Mouse (Mus musculus): ENCODE data around the gene Trmt112.

Trmt112 gene

DNA sequence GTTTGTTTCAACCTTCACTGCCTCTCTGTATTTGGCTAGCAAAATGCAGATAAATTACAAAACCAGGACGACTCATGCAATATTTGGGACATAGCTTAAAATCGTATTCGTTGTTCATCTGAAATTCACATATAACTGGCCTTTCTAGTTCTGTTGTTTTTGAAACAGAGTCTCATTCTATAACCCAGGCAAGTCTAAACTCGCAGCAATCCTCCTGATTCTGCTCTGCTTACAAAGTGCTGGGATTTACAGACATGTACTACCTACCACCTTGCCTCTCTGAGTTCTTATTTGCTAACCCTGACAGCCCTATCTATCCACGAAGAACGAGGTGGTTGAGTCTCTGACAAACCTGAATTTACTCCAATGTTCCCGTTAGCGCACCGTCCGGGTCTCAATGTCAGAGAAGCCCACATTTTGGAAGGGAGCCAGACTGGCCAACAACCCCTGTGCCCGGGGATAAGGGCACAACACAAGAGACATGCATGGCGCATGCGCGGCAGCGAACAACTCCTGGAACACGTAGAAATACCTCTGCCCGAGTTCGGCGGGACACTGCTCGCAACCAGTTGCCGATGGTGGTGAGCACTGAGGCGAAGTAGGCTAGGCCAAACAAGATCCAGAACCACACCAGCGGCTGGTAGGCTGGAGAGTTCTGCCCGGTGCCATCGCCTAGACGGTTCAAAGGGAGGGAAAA is 17.2 kb downstream of the Trmt112 start:
- peak; percentile 72 for DNase-seq

GRCm38 (mm10) chr19:6928080-6928479 is 18.6 kb downstream of the Trmt112 start:
- DNase-seq: no peak

DNA sequence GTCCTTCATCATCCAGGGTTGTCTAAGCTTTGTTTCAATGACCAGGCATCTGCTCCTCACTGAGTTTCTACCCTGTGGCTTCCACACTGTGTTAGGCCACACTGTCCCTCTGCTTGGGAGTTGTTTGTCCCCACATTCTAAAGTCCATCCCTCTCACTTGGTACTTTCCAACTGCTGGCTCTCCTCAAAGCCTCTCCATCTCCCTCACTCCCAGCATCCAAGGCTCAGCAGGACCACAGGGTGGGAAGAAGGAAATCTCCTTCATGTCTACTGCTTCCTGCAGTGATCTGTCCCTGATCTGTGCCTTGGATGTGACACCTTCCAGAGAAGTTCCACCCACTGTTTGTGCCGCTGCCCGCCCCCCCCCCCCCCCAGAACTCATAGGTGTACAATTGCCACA is 21.5 kb downstream of the Trmt112 start:
- DNase-seq: no peak

DNA sequence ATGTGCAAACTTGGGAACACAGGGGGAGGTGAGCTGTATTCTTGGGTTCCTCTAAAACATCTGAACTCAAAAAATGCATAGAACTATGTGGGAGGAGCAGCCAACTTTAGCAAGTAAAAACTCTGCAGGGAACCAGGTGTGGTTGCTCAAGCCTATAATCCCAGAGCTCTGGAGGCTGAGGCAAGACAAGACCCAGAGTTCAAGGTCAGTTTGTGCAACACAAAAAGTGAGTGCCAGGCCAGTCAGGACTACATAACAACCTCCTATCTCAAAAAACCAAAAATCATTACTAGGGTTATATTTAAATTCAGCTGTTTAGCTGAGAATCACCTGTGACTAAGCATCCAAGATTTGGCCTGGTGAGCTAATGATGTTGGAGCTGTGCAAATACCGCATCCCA is 22.5 kb downstream of the Trmt112 start:
- no peak for DNase-seq

- no peak for DNase-seq
Measured at GRCm38 (mm10) chr19:6933102-6933435, 23.6 kb downstream of the Trmt112 start.

DNA sequence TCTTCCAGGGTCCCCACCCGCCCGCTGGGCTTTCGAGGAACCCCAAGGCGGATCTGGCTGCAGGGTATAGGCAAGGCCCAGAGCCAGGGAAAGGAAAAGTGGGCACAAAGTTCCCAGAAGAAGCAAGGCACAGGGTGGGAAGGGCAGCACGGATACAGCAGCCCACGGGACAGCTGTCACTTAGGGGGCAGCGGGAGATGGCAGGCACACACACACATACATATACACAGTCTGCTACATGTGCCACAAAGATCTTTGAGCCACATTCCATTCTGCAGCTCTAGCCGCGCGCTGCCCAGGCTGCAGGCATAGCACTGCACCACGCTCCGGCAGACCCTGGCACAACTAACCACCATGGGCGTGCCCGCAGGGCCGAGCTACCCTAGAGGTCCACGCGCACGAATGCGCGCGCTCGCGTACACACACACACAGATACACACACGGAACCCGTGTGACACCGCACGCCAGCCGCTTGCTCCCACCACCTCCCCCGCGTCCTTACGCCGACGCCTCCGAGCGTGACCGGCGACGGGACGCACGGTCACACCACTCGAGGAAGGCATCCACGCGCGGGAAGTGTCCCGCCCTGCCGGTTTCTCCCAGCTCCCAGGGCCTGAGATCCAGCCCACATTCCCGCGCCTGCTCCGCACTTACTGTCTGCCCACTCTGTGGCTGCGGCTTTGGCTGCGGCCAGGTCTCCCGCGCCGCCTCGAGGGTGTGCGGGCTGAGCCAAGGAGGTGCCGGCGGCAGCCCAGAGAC is 24.1 kb downstream of the Trmt112 start:
- peak; percentile 35 for DNase-seq

DNA sequence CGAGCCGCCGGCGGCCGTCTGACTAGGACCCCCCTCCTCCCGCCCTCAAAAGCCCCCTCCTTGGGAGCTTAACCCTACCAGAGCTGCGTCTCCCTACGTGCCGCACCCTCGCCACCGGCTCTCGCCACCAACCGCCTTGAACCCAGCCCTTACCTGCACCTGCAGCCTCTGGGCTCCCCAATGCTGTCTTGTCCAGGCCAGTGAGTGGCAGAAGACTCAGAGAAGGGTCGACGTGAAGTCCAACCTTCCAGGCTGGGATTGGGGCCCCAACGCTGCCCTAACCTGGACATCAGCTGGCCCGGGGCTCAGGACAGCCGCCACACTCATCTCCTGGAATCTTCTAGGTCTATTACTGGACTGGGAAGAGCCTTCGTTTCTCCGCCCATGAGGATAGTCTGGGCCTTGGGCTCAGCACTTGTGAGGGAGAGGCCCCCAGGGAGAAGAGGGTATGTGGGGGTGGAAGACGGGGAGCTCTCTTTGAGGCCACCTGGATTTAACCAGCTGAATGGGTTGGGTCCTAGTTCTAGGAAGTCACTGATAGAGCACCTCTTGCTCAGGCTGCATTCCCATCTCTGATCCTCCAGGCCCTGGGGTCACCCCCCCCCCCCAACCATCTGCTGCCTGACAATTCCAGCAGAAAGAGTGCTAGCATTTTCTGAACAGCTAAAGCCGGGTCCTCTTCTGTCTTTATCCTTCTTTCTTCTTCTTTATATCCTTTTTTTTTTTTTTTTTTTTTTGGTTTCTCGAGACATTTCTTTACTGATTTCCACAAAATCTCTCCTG is 24.9 kb downstream of the Trmt112 start, which contains the start of gene Kcnk4:
Gene Kcnk4 (minus strand): TSS at position 321 of the 783 bp plus-strand sequence.
- DNase-seq: no peak

DNA sequence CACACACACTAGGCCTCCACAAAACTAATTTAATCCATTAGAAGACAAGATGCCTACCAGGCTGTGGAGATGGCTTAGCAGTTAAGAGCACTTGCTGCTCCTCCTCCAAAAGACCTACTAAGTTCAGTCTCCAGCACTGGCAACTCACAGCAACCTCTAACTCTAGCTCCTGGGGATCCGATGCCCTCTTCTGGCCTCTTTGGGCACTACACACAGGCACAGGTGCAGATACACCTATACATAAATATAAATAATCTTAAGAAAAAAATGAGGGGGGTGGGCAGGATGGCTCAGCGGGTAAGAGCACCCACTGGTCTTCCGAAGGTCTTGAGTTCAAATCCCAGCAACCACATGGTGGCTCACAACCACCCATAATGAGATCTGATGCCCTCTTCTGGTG is 26.8 kb downstream of the Trmt112 start:
- no peak for DNase-seq

GRCm38 (mm10) chr19:6937541-6938465 is 28.3 kb downstream of the Trmt112 start:
- peak; percentile 38 for DNase-seq

- DNase-seq: no peak
Measured at GRCm38 (mm10) chr19:6939106-6940002, 29.9 kb downstream of the Trmt112 start.

GRCm38 (mm10) chr19:6940396-6941351 is 31.2 kb downstream of the Trmt112 start:
- DNase-seq: peak; percentile 37

DNA sequence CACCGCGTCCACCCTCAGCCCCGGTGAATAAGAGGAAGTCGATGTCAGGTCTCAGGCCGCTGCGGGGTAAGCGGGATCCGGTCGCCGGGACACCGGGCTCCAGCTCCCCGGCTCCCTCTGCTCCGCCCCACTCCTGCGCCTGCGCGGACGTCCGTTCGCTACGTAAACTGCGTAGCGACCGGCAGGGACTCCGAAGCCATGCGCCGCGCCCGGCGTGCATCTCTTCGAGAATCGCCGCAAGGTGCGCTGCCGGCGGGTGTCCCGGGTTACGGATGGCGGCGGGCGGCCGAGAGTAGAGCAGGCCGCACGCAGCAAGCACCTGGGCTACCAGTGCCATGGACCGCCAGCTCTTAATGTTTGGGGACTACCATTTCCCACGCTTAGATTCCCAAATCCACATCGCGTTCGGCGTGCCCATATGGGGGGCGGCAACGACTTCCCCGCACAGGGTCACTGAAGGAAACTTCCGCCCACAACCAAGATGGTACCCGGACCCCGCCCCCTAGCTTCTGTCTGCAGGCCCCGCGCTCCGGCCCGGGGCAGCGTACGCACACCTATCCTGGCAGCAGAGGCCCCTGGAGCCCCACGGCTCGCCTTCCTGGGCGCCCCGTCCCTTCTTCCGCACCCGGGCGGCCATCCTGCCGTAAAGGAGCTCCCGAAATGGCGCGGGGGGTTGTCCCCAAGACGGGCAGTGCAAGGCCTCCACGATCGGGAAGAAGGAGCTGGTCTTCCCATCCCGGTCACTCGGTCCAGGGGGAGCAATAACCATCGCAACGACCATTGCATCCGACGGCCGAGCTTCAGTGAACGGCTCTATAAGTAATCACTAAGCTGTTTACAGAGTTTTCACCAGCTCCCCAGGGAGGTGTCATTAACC is 32.1 kb downstream of the Trmt112 start, which contains the start of gene Bad:
Gene Bad (plus strand): TSS at position 490 of the 877 bp plus-strand sequence.
- DNase-seq: peak; percentile 90

- peak; percentile 98 for DNase-seq
Measured at GRCm38 (mm10) chr19:6942249-6942691, 32.8 kb downstream of the Trmt112 start, which contains the start of gene Gpr137. Gene Gpr137, minus strand, starts transcription at chr19:6942480.

GRCm38 (mm10) chr19:6942764-6943163 is 33.3 kb downstream of the Trmt112 start:
- no peak for DNase-seq

- DNase-seq: no peak
Measured at GRCm38 (mm10) chr19:6943709-6944108, 34.2 kb downstream of the Trmt112 start.

- no peak for DNase-seq
Measured at GRCm38 (mm10) chr19:6947742-6948141, 38.2 kb downstream of the Trmt112 start.

GRCm38 (mm10) chr19:6948186-6948585 is 38.7 kb downstream of the Trmt112 start:
- no peak for DNase-seq

DNA sequence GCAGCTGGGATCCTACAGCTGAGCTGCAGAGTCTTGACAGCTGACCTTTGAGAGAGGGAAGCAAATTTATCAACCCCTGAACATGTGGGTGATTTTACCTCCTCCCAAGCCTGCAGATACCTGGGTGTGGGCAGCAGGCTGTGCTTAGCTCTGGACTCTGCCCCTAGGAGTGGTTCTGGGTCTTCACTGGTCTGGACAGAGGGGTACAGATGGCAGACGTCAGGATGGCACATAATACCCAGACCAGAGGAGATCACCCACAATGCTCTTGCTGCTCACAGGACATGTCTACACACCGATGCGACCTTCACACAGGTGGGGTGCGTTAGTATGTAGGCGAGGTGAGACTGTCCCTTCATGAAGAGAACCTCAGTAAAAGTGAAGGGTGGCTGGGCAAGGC is 40.0 kb downstream of the Trmt112 start:
- DNase-seq: no peak

DNA sequence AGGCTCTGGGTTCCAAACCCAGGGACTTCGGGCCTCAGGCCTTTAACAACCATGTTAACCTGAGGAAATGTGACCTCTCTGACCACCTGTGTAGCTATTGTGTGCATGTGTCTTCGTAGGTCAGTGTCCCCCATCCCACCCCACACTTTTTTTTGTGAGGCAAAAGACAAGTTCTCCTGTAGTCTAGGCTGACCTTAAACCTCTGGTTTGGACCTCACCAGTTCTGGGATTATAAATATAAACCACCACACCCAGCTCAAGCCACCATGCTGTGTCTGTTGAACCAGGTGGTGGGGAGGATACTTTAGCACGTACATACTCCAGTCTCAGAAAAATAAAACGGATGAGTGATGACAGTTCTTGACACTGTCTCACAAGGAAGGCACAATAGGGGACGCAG is 40.5 kb downstream of the Trmt112 start:
- DNase-seq: no peak

Measured in kidney, adult 11 months (tissue).